Mouse (Mus musculus): Measurements from ENCODE around the gene Scgb2b12. TPM values are rescaled to one million over a fixed set of nuclear protein-coding genes. Genes with fewer than 3 reads are reported as not detected.
"Not testable (repeated sequence)": the region's sequence is repeated elsewhere in the genome, so short reads cannot be mapped to it uniquely, and the experiment has no call there.

Scgb2b12 gene
- not detected in 2 replicates for polyA plus RNA-seq (2015; fragmentation: Nextera tagmentation; extraction: Ambion mirVana)

DNA sequence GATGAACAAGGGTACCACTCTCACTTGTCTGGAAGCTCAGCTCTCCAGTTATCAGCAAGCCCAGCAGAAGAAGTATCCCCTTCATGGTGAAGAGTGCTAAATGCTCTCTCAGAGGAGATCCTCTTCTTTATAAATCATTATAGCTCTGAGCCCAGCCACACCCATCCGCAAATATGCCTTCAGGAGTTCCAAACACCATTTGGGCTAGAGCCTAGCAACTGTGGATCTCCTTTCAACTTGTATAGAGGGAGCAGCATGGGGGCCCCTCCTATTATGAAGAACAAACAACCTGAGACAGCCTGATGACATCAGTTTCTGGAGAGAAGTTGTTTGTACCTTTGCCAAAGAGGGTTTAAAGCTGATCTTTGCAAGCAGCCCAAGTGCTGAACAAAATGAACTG, at the start of gene Scgb2b12:
Scgb2b12 (minus strand) TSS at position 101 of the 400 bp plus-strand sequence.
- H3K4me2 ChIP-seq (ENCODE audit: low read depth, low read length); H3K9me3 ChIP-seq (replicated peaks; ENCODE audit: control insufficient read depth, low read length); H3K4me3 ChIP-seq (ENCODE audit: low read length); H3K27me3 ChIP-seq (ENCODE audit: control insufficient read depth, insufficient read depth, low read length); H3K27ac ChIP-seq (ENCODE audit: low read length); H3K9ac ChIP-seq (ENCODE audit: low read length); H3K36me3 ChIP-seq (ENCODE audit: control insufficient read depth, insufficient read depth); ATAC-seq (replicated peaks; ENCODE audit: extremely low read depth, insufficient read depth, low FRiP score); H3K4me1 ChIP-seq (ENCODE audit: control insufficient read depth, insufficient read depth, low read length): not testable (repeated sequence)
- 44% methylated on average over 1 of the region's 1 CpGs for WGBS

GRCm38 (mm10) chr7:32333882-32334281, 6.8 kb upstream of the Scgb2b12 start, which contains the start of gene Scgb1b12:
TSS of gene Scgb1b12 (plus strand) at chr7:32334182.
- not testable (repeated sequence) for H3K4me3 ChIP-seq (ENCODE audit: low read length); H3K27me3 ChIP-seq (ENCODE audit: control insufficient read depth, insufficient read depth, low read length); H3K36me3 ChIP-seq (ENCODE audit: control insufficient read depth, insufficient read depth); ATAC-seq (replicated peaks; ENCODE audit: extremely low read depth, insufficient read depth, low FRiP score); H3K9me3 ChIP-seq (replicated peaks; ENCODE audit: control insufficient read depth, low read length); H3K9ac ChIP-seq (ENCODE audit: low read length); H3K4me2 ChIP-seq (ENCODE audit: low read depth, low read length); H3K4me1 ChIP-seq (ENCODE audit: control insufficient read depth, insufficient read depth, low read length); H3K27ac ChIP-seq (ENCODE audit: low read length)
- 78% methylated on average over 2 of the region's 3 CpGs for WGBS

Other genes starting within 250 kb of the Scgb2b12 start
- gene Scgb1b10, start 226.4 kb downstream of the Scgb2b12 start, polyA plus RNA-seq (2015; fragmentation: Nextera tagmentation; extraction: Ambion mirVana), result not detected in 2 replicates
- not detected in 2 replicates for gene Scgb2b11, start 116.1 kb downstream of the Scgb2b12 start, polyA plus RNA-seq (2015; fragmentation: Nextera tagmentation; extraction: Ambion mirVana)
- not detected in 2 replicates for gene Scgb1b11, start 104.4 kb downstream of the Scgb2b12 start, polyA plus RNA-seq (2015; fragmentation: Nextera tagmentation; extraction: Ambion mirVana)
- gene Scgb1b12, start 6.9 kb upstream of the Scgb2b12 start, polyA plus RNA-seq (2015; fragmentation: Nextera tagmentation; extraction: Ambion mirVana), result not detected in 2 replicates
- not detected in 2 replicates for gene Scgb1b29, start 114.3 kb upstream of the Scgb2b12 start, polyA plus RNA-seq (2015; fragmentation: Nextera tagmentation; extraction: Ambion mirVana)

Measured in heart, embryonic 16.5 days (tissue).